Mouse (Mus musculus) neural tube, embryonic 15.5 days (tissue): ENCODE data around the gene Ank3. TPM values are rescaled to one million over a fixed set of nuclear protein-coding genes. Genes with fewer than 3 reads are reported as not detected.
A peak's percentile ranks its signal among the peaks of the same experiment; 100 is the strongest.

Experiments
- ATAC-seq: fragments of 200-750 bp; cut with Nextera tagmentation; 2 replicates; pipeline ENCODE4 v1.8.0; 2017; ENCODE audit warnings: mild to moderate bottlenecking, moderate TSS enrichment, moderate library complexity; ENCODE audit not compliant: low FRiP score
- H3K27ac ChIP-seq: fragments of 300-500 bp; sonication (generic); replicated peaks from 2 replicates; pipeline ENCODE4 v1.5.1; 2015; ENCODE audit warnings: mild to moderate bottlenecking, inconsistent platforms
- H3K27me3 ChIP-seq: fragments of 300-500 bp; sonication (generic); replicated peaks from 2 replicates; pipeline ENCODE4 v1.6.1; 2015; ENCODE audit warnings: inconsistent platforms
- H3K36me3 ChIP-seq: fragments of 300-500 bp; sonication (generic); 2 replicates; pipeline ENCODE4 v1.6.1; 2015; ENCODE audit warnings: inconsistent platforms
- H3K4me1 ChIP-seq: fragments of 300-500 bp; sonication (generic); 2 replicates; pipeline ENCODE4 v1.6.1; 2015; ENCODE audit warnings: inconsistent platforms
- H3K4me2 ChIP-seq: fragments of 300-500 bp; sonication (generic); 2 replicates; pipeline ENCODE4 v1.6.1; 2015; ENCODE audit warnings: inconsistent platforms, mild to moderate bottlenecking, moderate library complexity
- H3K4me3 ChIP-seq: fragments of 300-500 bp; sonication (generic); replicated peaks from 2 replicates; pipeline ENCODE4 v1.5.1; 2015; ENCODE audit warnings: mild to moderate bottlenecking, inconsistent platforms
- H3K9ac ChIP-seq: fragments of 300-500 bp; sonication (generic); replicated peaks from 2 replicates; pipeline ENCODE4 v1.6.1; 2015; ENCODE audit warnings: mild to moderate bottlenecking, inconsistent platforms
- H3K9me3 ChIP-seq: fragments of 300-500 bp; sonication (generic); replicated peaks from 2 replicates; pipeline ENCODE4 v1.6.1; 2016; ENCODE audit warnings: inconsistent platforms
- WGBS: fragments of 180-500 bp; shearing (Covaris S2); methylation state at CpG from one replicate; pipeline ENCODE4 v1.1.7; 2015; ENCODE audit warnings: mixed read lengths; 5-methylcytosine and 5-hydroxymethylcytosine counted together
- polyA plus RNA-seq: library from polyadenylated mRNA; unstranded; fragments of >200 nt; fragmentation: Nextera tagmentation; extraction: Ambion mirVana; gene quantifications from 2 replicates; pipeline ENCODE4 v1.2.1, GENCODE M21; 2015

Gene Ank3
- polyA plus RNA-seq, 1 experiment from 2014 or later = 89.5 TPM

- Histone ChIP-seq H3K27me3 (no peaks in the 10 kb centered on the region), H3K4me2 (no peak overlapping the region), H3K27ac (no peak overlapping the region), H3K9ac (no peak overlapping the region), H3K4me3 (no peak overlapping the region), H3K4me1 (peaks cover 50% of the 10 kb centered on the region), H3K36me3 (no peaks in the 10 kb centered on the region), H3K9me3 (no peaks in the 10 kb centered on the region)
- ATAC-seq = no peak
- 77% methylated on average over 15 of the region's 15 CpGs for WGBS
Measured at GRCm38 (mm10) chr10:69577061-69577728, 178.6 kb downstream of the Ank3 start.

- WGBS = 81% methylated on average over 7 of the region's 7 CpGs
- no peak overlapping the region for H3K4me2 ChIP-seq
- H3K27me3 ChIP-seq = no peaks in the 10 kb centered on the region
- H3K27ac ChIP-seq = no peak overlapping the region
- H3K4me3 ChIP-seq = no peak overlapping the region
- no peaks in the 10 kb centered on the region for H3K36me3 ChIP-seq
- no peak overlapping the region for H3K9ac ChIP-seq
- ATAC-seq = no peak
- H3K9me3 ChIP-seq = no peaks in the 10 kb centered on the region
- peaks cover 45% of the 10 kb centered on the region for H3K4me1 ChIP-seq
Measured at GRCm38 (mm10) chr10:69577729-69578061, 179.1 kb downstream of the Ank3 start.

DNA sequence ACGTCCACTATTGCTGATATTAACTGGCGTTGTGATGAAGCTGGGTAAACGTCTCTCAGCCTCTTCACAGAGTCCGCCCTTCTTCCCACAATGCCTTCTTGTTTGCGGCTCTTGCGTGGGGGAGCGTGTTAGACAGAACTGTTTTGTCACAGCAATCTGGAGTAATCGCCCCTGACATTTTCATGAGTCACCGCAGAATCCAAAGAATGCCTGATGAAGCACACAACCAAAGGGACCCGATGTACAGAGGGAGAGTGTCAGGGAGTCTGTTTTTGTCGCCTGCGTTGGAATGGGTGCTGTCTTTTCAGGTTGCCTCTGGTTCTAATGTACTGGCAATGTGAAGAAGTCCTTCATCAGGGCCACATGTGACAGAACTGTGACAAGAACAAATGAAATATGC, 181.0 kb downstream of the Ank3 start:
- no peak overlapping the region for H3K9ac ChIP-seq
- no peaks in the 10 kb centered on the region for H3K9me3 ChIP-seq
- H3K4me1 ChIP-seq = peaks cover 40% of the 10 kb centered on the region
- no peak overlapping the region for H3K4me2 ChIP-seq
- ATAC-seq = no peak
- H3K36me3 ChIP-seq = no peaks in the 10 kb centered on the region; the same call in 1 of the 2 replicates
- 0 out of 2 replicates have a peak overlapping the region, but pooled peaks have one; percentile 20 for H3K27ac ChIP-seq
- H3K27me3 ChIP-seq = no peaks in the 10 kb centered on the region
- no peak overlapping the region for H3K4me3 ChIP-seq
- WGBS = 52% methylated on average over 12 of the region's 12 CpGs

DNA sequence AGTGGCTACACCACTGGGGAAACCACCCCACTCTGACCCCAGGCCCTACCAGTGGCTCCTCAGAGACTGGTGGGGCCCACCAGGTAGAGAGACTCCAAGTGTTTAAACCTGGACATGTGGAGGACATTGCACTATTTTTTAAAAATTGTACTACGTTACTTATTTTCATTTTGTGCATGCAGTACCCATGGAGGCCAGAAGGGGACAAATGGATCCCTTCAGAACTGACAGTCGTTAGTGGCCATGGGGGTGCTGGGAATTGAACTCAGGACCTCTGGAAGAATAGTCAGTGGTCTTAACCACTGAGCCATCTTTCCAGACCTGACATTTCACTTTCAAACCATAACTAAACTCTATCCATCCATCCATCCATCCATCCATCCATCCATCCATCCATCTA, 183.0 kb downstream of the Ank3 start:
- no peak overlapping the region for H3K27ac ChIP-seq
- no peak overlapping the region for H3K9ac ChIP-seq
- no peak for ATAC-seq
- no peak overlapping the region for H3K4me2 ChIP-seq
- 89% methylated on average over 2 of the region's 2 CpGs for WGBS
- no peaks in the 10 kb centered on the region for H3K27me3 ChIP-seq
- H3K36me3 ChIP-seq = no peaks in the 10 kb centered on the region; the same call in 1 of the 2 replicates
- H3K4me1 ChIP-seq = peaks cover 38% of the 10 kb centered on the region
- no peaks in the 10 kb centered on the region for H3K9me3 ChIP-seq
- no peak overlapping the region for H3K4me3 ChIP-seq

GRCm38 (mm10) chr10:69583874-69584481, 185.4 kb downstream of the Ank3 start:
- Histone ChIP-seq H3K27ac (peak overlapping the region; percentile 52), H3K4me2 (no peak overlapping the region), H3K36me3 (no peaks in the 10 kb centered on the region; the same call in 1 of the 2 replicates), H3K27me3 (no peaks in the 10 kb centered on the region), H3K9ac (no peak overlapping the region), H3K9me3 (no peaks in the 10 kb centered on the region), H3K4me3 (no peak overlapping the region), H3K4me1 (peaks cover 35% of the 10 kb centered on the region)
- WGBS = 7% methylated on average over 11 of the region's 11 CpGs
- no peak for ATAC-seq

- H3K4me2 ChIP-seq = no peak overlapping the region
- H3K36me3 ChIP-seq = no peaks in the 10 kb centered on the region; the same call in 1 of the 2 replicates
- no peaks in the 10 kb centered on the region for H3K9me3 ChIP-seq
- H3K9ac ChIP-seq = no peak overlapping the region
- 72% methylated on average over 5 of the region's 5 CpGs for WGBS
- no peak overlapping the region for H3K4me3 ChIP-seq
- H3K27me3 ChIP-seq = no peaks in the 10 kb centered on the region
- no peak overlapping the region; the same call in 1 of the 2 replicates for H3K27ac ChIP-seq
- H3K4me1 ChIP-seq = peaks cover 31% of the 10 kb centered on the region
- no peak for ATAC-seq
Measured at GRCm38 (mm10) chr10:69584566-69584965, 186.0 kb downstream of the Ank3 start.

- Histone ChIP-seq H3K36me3 (no peaks in the 10 kb centered on the region; the same call in 1 of the 2 replicates), H3K27me3 (no peaks in the 10 kb centered on the region), H3K4me1 (peaks cover 29% of the 10 kb centered on the region), H3K9me3 (no peaks in the 10 kb centered on the region), H3K4me3 (no peak overlapping the region), H3K9ac (no peak overlapping the region), H3K4me2 (no peak overlapping the region), H3K27ac (no peak overlapping the region)
- no peak for ATAC-seq
- 81% methylated on average over 3 of the region's 3 CpGs for WGBS
Measured at GRCm38 (mm10) chr10:69585271-69585670, 186.7 kb downstream of the Ank3 start.

DNA sequence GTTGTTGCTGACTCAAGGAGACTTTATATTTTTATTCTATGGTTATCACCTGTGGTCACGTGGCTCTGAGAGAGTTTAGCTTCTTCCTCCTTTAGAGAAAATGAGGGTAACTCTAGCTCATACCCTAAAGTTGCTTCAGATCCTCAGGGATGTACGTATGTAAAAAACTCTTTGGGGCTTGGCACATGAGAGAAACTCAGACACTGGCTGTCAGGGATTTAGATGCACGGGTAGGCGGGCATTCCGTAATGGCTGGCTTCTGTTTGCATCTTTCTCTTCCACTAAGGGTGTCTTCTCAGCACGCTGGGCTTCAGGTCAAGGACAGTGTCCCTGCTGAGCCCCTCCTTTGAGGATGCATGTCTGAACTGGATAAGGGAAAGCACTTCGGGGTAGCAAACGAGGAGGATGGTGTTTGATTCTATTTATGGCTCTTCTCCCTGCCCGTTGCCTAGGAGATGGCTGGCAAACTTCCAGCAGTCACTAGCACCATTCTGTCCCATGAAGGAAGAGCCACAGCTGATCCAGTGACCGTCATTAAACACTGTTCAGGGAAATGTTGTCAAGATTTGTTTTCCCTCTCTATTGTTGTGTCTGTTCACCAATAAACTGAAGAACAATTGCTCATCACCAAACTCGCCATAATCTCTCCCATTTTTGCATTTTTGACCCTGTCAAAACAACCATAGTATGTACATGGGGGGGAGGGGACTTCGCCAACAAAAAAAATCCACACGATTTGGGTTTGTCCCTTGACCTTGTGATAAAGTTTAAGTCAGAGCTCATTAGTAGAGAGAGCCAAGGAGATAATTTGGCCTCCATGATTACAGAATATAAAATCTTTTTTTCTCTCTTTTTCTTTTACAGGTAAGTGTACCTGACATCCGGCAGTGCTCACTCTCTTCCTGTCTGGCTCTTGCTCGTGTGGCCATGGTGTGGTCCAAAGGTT, 195.9 kb downstream of the Ank3 start:
- Histone ChIP-seq H3K9ac (no peak overlapping the region), H3K36me3 (0 out of 2 replicates have a peak, but pooled peaks cover 6% of the 10 kb centered on the region), H3K4me2 (peak overlapping the region; percentile 38), H3K27me3 (no peaks in the 10 kb centered on the region), H3K4me1 (peaks cover 21% of the 10 kb centered on the region), H3K9me3 (no peaks in the 10 kb centered on the region), H3K4me3 (no peak overlapping the region), H3K27ac (peak overlapping the region; percentile 72)
- 30% methylated on average over 15 of the region's 15 CpGs for WGBS
- ATAC-seq = peak; percentile 68

DNA sequence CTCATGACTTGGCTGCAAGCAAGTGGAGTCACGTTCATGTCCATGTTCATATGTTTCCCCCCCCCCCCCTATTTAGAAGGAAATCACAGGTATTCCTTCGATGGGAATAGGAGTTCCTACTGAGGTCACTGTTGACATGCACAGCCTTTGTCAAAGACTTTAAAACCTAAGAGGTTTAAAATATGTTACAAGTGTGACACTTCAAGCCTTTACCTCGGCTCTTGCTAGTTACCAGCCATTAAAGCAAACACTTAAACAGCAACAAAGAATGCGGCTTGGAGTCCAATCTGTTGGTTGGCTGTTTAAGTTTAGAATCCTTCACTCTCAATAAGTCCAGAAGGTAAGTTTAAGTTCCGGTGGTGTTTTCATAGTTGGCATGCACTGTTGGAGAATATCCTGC, 196.9 kb downstream of the Ank3 start:
- Histone ChIP-seq H3K9ac (no peak overlapping the region), H3K27me3 (no peaks in the 10 kb centered on the region), H3K27ac (no peak overlapping the region), H3K4me3 (no peak overlapping the region), H3K36me3 (0 out of 2 replicates have a peak, but pooled peaks cover 6% of the 10 kb centered on the region), H3K9me3 (no peaks in the 10 kb centered on the region), H3K4me1 (peaks cover 21% of the 10 kb centered on the region), H3K4me2 (no peak overlapping the region)
- no peak for ATAC-seq
- 83% methylated on average over 5 of the region's 5 CpGs for WGBS

- ATAC-seq = no peak
- H3K4me3 ChIP-seq = no peak overlapping the region
- H3K36me3 ChIP-seq = 0 out of 2 replicates have a peak, but pooled peaks cover 6% of the 10 kb centered on the region
- H3K27ac ChIP-seq = no peak overlapping the region
- H3K4me2 ChIP-seq = no peak overlapping the region
- H3K4me1 ChIP-seq = peaks cover 23% of the 10 kb centered on the region
- no peaks in the 10 kb centered on the region for H3K9me3 ChIP-seq
- 86% methylated on average over 3 of the region's 3 CpGs for WGBS
- no peaks in the 10 kb centered on the region for H3K27me3 ChIP-seq
- no peak overlapping the region for H3K9ac ChIP-seq
Measured at GRCm38 (mm10) chr10:69601471-69601870, 202.9 kb downstream of the Ank3 start.

- Histone ChIP-seq H3K9ac (no peak overlapping the region), H3K36me3 (no peaks in the 10 kb centered on the region), H3K27ac (no peak overlapping the region), H3K4me1 (peaks cover 29% of the 10 kb centered on the region), H3K27me3 (no peaks in the 10 kb centered on the region), H3K4me3 (no peak overlapping the region), H3K9me3 (no peaks in the 10 kb centered on the region), H3K4me2 (no peak overlapping the region)
- ATAC-seq = no peak
- WGBS = 68% methylated on average over 1 of the region's 1 CpGs
Measured at GRCm38 (mm10) chr10:69602711-69603110, 204.1 kb downstream of the Ank3 start.
